ENCODE assay signal across 8 mouse cellular contexts in the genomic region with DNA sequence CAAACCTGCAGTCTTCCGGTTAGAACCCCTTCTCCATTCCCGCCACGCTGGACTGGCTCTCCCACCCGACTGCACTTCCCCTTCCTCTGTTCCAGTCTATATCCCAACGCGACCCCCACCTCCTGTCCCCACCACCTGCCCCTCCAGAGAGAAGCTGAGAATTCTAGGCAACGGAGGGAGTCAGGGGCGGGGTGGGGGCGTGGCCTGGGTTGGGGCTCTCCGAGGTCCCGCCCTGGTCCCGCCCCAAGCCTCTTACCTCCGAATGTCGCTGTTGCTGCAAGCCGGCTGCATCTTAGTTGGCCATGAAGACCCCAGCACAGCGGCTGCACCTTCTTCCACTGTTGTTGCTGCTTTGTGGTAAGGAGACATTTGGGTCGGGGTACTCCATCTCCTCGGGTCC. TPM values are rescaled to one million over a fixed set of nuclear protein-coding genes. Genes with fewer than 3 reads are reported as not detected.
A peak's percentile ranks its signal among the peaks of the same experiment; 100 is the strongest.
DNase-seq lines count a peak whose midpoint lies in the region; ATAC-seq and TF ChIP-seq lines count a peak whose summit lies in the region.

Gene Ramp3, plus strand, starts transcription at position 251 of the 400 bp plus-strand sequence.

- H3K4me1 ChIP-seq in embryonic fibroblast, embryonic 13.5 days (ENCODE audit: control insufficient read depth, insufficient read depth, low read length), result no peaks in the 10 kb centered on the region
- H3K4me1 ChIP-seq in intestine, embryonic 14.5 days (replicated peaks; ENCODE audit: control insufficient read depth, insufficient read depth, low read length), result no peaks in the 10 kb centered on the region
- no peaks in the 10 kb centered on the region; the same call in none of the 2 replicates for H3K4me1 ChIP-seq in liver, embryonic 16.5 days (ENCODE audit: control insufficient read depth, low read depth, low read length)
- no peaks in the 10 kb centered on the region; the same call in 1 of the 2 replicates for H3K4me1 ChIP-seq in small intestine, adult 2 months (ENCODE audit: control insufficient read depth, insufficient read depth, insufficient read length, low read length)

- peak; percentile 73 for ATAC-seq in intestine, embryonic 14.5 days (replicated peaks; ENCODE audit: low FRiP score, low TSS enrichment, low read depth)
- peak; percentile 35 for ATAC-seq in liver, embryonic 16.5 days (ENCODE audit: low read depth)

- intact Hi-C loops in left cerebral cortex, postnatal 10 days (cut with DNase I), result loop anchor here (5.0 to 10.0 kb wide), 5 partner anchors 407 to 1747 kb away; partner anchors contain the start of genes Adcy1 and Igfbp1

- TF ChIP-seq POLR2A in brain, embryonic 14.5 days (IDR thresholded peaks at IDR 0.05; ENCODE audit: borderline replicate concordance, extremely low read depth, insufficient read depth, insufficient read length, poor library complexity, severe bottlenecking), result no peak
- no peak for TF ChIP-seq POLR2A in embryonic fibroblast, embryonic 13.5 days (IDR thresholded peaks at IDR 0.05; ENCODE audit: low read depth, low read length)
- no peak for TF ChIP-seq POLR2A in small intestine, adult 2 months (IDR thresholded peaks at IDR 0.05; ENCODE audit: low read depth, low read length)

- peak within 1 kb of the TSS; percentile 32 for H3K9ac ChIP-seq in intestine, embryonic 14.5 days (ENCODE audit: low read length)
- no peak within 1 kb of the TSS for H3K9ac ChIP-seq in liver, embryonic 16.5 days (ENCODE audit: low read depth, low read length)

- H3K36me3 ChIP-seq in intestine, embryonic 14.5 days (ENCODE audit: control insufficient read depth, insufficient read depth, low read length), result no peaks in the 10 kb centered on the region
- no peaks in the 10 kb centered on the region for H3K36me3 ChIP-seq in liver, embryonic 16.5 days (ENCODE audit: control insufficient read depth, insufficient read depth)
- no peaks in the 10 kb centered on the region for H3K36me3 ChIP-seq in small intestine, adult 2 months (ENCODE audit: control insufficient read depth, insufficient read depth, low read length)

- no peaks in the 10 kb centered on the region for H3K27me3 ChIP-seq in intestine, embryonic 14.5 days (replicated peaks; ENCODE audit: control insufficient read depth, insufficient read depth, low read length)
- peaks cover 2% of the 10 kb centered on the region for H3K27me3 ChIP-seq in liver, embryonic 16.5 days (ENCODE audit: control insufficient read depth, insufficient read depth, low read depth, low read length)
- H3K27me3 ChIP-seq in small intestine, adult 2 months (ENCODE audit: control insufficient read depth, insufficient read depth, low read length), result no peaks in the 10 kb centered on the region

- DNase-seq in left cerebral cortex, postnatal 10 days (ENCODE audit: extremely low spot score in 1 of 2, low spot score in 2 of 2), result peak in 1 of 2 experiments; percentile 57
- no peak for DNase-seq in left cerebral cortex, adult 9 months (ENCODE audit: low spot score in 2 of 2)
- peak; percentile 85 for DNase-seq in brain, embryonic 14.5 days (ENCODE audit: low read depth)
- peak; percentile 81 for DNase-seq in intestine, embryonic 14.5 days (ENCODE audit: low spot score)
- DNase-seq in urinary bladder, adult 2 months (ENCODE audit: low spot score), result no peak

- WGBS in intestine, embryonic 14.5 days, result 0% methylated on average over 18 of the region's 18 CpGs
- 2% methylated on average over 18 of the region's 18 CpGs for WGBS in liver, embryonic 16.5 days (ENCODE audit: insufficient replicate concordance)
- WGBS in small intestine, adult 2 months, result 2% methylated on average over 18 of the region's 18 CpGs

- no peak within 1 kb of the TSS for H3K27ac ChIP-seq in embryonic fibroblast, embryonic 13.5 days (ENCODE audit: insufficient read depth, low read length)
- H3K27ac ChIP-seq in intestine, embryonic 14.5 days (ENCODE audit: low read depth), result no peak within 1 kb of the TSS
- H3K27ac ChIP-seq in liver, embryonic 16.5 days (ENCODE audit: low read length), result no peak within 1 kb of the TSS
- no peak within 1 kb of the TSS for H3K27ac ChIP-seq in small intestine, adult 2 months (ENCODE audit: insufficient read depth, low read depth, low read length)

- H3K4me2 ChIP-seq in intestine, embryonic 14.5 days (ENCODE audit: low read length), result peak within 1 kb of the TSS; percentile 66
- peak within 1 kb of the TSS; percentile 65 for H3K4me2 ChIP-seq in liver, embryonic 16.5 days (ENCODE audit: low read depth, low read length)

- no peaks in the 10 kb centered on the region for H3K9me3 ChIP-seq in intestine, embryonic 14.5 days (ENCODE audit: control insufficient read depth, low read length)
- no peaks in the 10 kb centered on the region for H3K9me3 ChIP-seq in liver, embryonic 16.5 days (replicated peaks; ENCODE audit: control insufficient read depth, low read length)

- peak within 1 kb of the TSS; percentile 37 for H3K4me3 ChIP-seq in embryonic fibroblast, embryonic 13.5 days (ENCODE audit: insufficient read depth, low read length)
- H3K4me3 ChIP-seq in intestine, embryonic 14.5 days (ENCODE audit: low read depth, low read length), result peak within 1 kb of the TSS; percentile 44
- peak within 1 kb of the TSS; percentile 47 for H3K4me3 ChIP-seq in liver, embryonic 16.5 days (ENCODE audit: low read depth, low read length)
- peak within 1 kb of the TSS; percentile 62 for H3K4me3 ChIP-seq in small intestine, adult 2 months (ENCODE audit: low read depth, low read length)

- no peak for TF ChIP-seq CTCF in brain, embryonic 14.5 days (IDR thresholded peaks at IDR 0.05; ENCODE audit: borderline replicate concordance, extremely low read depth, insufficient read depth, insufficient read length)
- no peak for TF ChIP-seq CTCF in embryonic fibroblast, embryonic 13.5 days (IDR thresholded peaks at IDR 0.05; ENCODE audit: borderline replicate concordance, insufficient read depth, low read length)
- no peak for TF ChIP-seq CTCF in small intestine, adult 2 months (IDR thresholded peaks at IDR 0.05; ENCODE audit: extremely low read depth, insufficient read length, insufficient replicate concordance, low read depth, low read length)

RNA-seq across cellular contexts. Expression of gene Ramp3, which starts in this region (rescaled TPM):
- 10 to 100 TPM; 34.5 to 46.0 TPM for total RNA-seq in left cerebral cortex, postnatal 10 days (2021)
- polyA plus RNA-seq in brain, embryonic 14.5 days (2012; rRNA removed), result 8.6 and 12.1 TPM in 2 replicates
- polyA plus RNA-seq in embryonic fibroblast, embryonic 13.5 days (2011; ENCODE audit: insufficient read length, low read depth, missing spikeins), result 6.7 and 14.5 TPM in 2 replicates
- 9.3 and 10.9 TPM in 2 replicates for polyA plus RNA-seq in intestine, embryonic 14.5 days (2014; fragmentation: Nextera tagmentation; extraction: Ambion mirVana)
- 0.31 TPM in 1 of 2 replicates, not detected in the other for polyA plus RNA-seq in liver, embryonic 16.5 days (2015; fragmentation: Nextera tagmentation; extraction: Ambion mirVana)
- 2.7 and 3.5 TPM in 2 replicates for polyA plus RNA-seq in small intestine, adult 2 months (2012; rRNA removed)
- polyA plus RNA-seq in urinary bladder, adult 2 months (2012; rRNA removed), result 2.3 and 2.5 TPM in 2 replicates

Comparison
In these comparisons a context has a peak if more than half of its experiments do, and no peak if none do; other contexts are left out.
1. Peak in ATAC-seq, H3K4me3 ChIP-seq and H3K4me2 ChIP-seq in liver, embryonic 16.5 days; RNA of the gene not detected or under 1 TPM.
2. DNase-seq: peak in brain, embryonic 14.5 days (single experiment) and intestine, embryonic 14.5 days (single experiment); none in left cerebral cortex, adult 9 months (0 of 2) and urinary bladder, adult 2 months (single experiment).
3. Peak in every context shown above with its lines, with median percentiles within 50 percentile points of each other: H3K4me3 ChIP-seq.